Mouse (Mus musculus): ENCODE results near the gene Nudt9. TPM values are rescaled to one million over a fixed set of nuclear protein-coding genes. Genes with fewer than 3 reads are reported as not detected.
"Not testable (repeated sequence)": the region's sequence is repeated elsewhere in the genome, so short reads cannot be mapped to it uniquely, and the experiment has no call there.

Nudt9 gene
- polyA plus RNA-seq, 1 experiment from 2014 or later: 67.0 TPM

DNA sequence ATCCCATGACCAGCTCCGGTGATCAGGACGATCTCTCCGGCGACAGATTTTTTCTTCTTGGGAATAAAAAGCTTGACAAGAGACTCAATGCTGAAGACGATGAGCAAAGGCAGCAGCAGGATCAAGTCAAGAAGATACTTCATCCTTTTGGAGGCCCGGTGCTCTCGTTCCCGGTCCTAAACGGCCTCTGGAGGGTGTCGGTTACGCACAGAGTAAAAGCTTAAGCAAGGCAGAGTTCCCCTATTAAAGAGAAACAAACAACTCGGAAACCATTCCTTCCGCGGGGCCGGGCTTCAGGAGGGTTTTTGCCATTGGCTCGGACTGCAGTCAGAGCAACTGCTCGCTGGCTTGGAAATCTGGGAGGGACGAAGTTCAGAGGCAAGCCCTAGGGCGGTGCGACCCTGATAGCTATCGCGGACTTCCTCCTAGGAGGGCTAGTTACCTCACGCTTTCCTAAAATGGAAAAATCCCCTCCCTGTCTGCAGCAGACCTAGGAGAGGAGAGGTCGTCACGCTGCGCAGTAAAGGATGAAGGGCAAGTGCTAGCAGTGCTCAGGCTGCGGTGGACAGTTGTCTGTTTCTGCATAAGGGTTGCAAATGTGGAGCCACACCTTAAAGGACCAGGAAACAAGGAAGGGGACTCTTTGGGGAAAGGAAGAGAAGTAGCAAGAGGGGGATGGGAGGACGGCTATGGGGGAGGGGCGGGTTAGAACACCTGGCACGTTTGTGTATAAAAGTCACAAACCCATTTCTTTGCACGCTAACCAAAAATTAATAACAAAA lies 24.3 kb upstream of the Nudt9 start, which contains the start of gene Hsd17b11:
Gene Hsd17b11 (minus strand): TSS at position 323 of the 782 bp plus-strand sequence.
- peak within 1 kb of the TSS; percentile 73 for H3K9ac ChIP-seq
- H3K4me1 ChIP-seq (replicated peaks): peaks cover 19% of the 10 kb centered on the region
- peak within 1 kb of the TSS; percentile 52 for H3K4me3 ChIP-seq
- 2% methylated on average over 31 of the region's 31 CpGs for WGBS
- no peaks in the 10 kb centered on the region for H3K9me3 ChIP-seq
- peak; percentile 72 for ATAC-seq (ENCODE audit: low FRiP score)
- H3K27me3 ChIP-seq: peaks cover 30% of the 10 kb centered on the region
- H3K4me2 ChIP-seq: peak within 1 kb of the TSS; percentile 85
- no peak within 1 kb of the TSS for H3K27ac ChIP-seq
- H3K36me3 ChIP-seq: no peaks in the 10 kb centered on the region; the same call in 1 of the 2 replicates

DNA sequence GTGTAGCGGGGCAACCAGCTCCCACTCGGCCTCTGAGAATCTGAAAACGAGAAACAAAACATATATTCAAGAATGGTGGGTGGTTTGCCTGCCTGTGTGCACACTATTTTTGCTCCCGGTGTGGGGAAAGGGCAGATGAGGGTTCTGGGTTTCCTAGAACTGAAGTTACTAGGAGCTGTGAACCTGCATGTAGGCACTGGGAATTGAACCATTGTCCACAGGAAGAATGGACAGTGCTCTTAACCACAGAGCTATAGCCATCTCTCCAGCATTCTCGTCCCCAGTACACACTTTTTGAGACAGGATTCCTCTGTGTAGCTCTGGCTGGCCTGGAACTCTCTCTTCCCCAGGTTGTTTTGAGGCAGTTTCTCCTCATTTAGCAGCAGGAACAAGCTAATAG lies 23.5 kb upstream of the Nudt9 start:
- ATAC-seq (ENCODE audit: low FRiP score): no peak
- H3K4me3 ChIP-seq: peak overlapping the region; percentile 52
- 28% methylated on average over 5 of the region's 5 CpGs for WGBS
- H3K27me3 ChIP-seq: peaks cover 30% of the 10 kb centered on the region
- H3K9ac ChIP-seq: peak overlapping the region; percentile 73
- no peak overlapping the region for H3K27ac ChIP-seq
- no peaks in the 10 kb centered on the region; the same call in 1 of the 2 replicates for H3K36me3 ChIP-seq
- H3K4me2 ChIP-seq: peak overlapping the region; percentile 85
- no peaks in the 10 kb centered on the region for H3K9me3 ChIP-seq
- H3K4me1 ChIP-seq (replicated peaks): peaks cover 19% of the 10 kb centered on the region

DNA sequence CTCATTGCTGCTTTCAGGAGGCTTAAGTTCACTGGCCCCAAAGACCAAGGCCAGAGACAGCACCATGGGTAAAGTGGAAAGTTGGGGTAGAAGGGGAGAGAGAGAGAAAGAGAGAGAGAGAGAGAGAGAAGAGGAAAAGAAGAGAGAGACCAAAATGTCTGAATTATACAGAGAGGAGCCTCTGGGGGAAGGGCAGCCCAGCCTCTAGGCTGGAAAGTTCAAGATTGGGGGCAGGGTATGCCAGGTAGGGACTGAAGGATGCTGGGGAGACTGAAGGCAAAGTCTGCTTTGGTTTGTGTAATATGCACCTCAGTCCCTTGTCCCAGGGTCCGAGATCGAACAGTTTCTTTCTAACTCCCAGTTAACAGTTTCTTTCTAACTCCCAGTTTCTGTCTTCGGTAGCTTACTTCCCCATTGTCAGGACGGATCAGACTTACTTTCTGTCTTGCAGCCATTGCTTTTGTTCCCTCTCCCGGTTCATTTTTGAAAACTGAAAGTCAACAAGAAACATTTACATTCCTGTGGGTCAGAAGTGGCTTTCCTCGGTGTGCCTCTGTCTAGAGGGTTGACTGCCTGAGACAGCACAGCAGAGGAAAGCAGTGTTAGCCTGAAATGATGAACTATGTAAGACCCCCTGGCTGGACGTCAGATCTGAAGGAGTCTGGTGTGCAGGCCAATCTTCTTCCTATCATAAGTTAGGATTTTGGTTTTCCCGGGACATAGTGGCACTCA lies 22.7 kb upstream of the Nudt9 start:
- Histone ChIP-seq H3K9me3 (no peaks in the 10 kb centered on the region), H3K4me2 (no peak overlapping the region), H3K36me3 (no peaks in the 10 kb centered on the region), H3K4me3 (no peak overlapping the region), H3K9ac (no peak overlapping the region), H3K27me3 (peaks cover 30% of the 10 kb centered on the region), H3K27ac (no peak overlapping the region), H3K4me1 (replicated peaks) (peaks cover 19% of the 10 kb centered on the region)
- ATAC-seq (ENCODE audit: low FRiP score): no peak
- WGBS: 75% methylated on average over 8 of the region's 8 CpGs

GRCm38 (mm10) chr5:104024193-104024592 lies 21.9 kb upstream of the Nudt9 start:
- not testable (repeated sequence) for H3K27ac ChIP-seq; H3K36me3 ChIP-seq; H3K9ac ChIP-seq; ATAC-seq (ENCODE audit: low FRiP score); H3K4me2 ChIP-seq; H3K4me3 ChIP-seq; H3K9me3 ChIP-seq
- Histone ChIP-seq H3K4me1 (replicated peaks) (peaks cover 19% of the 10 kb centered on the region), H3K27me3 (peaks cover 30% of the 10 kb centered on the region)
- whole genome bisulfite sequencing: 87% methylated on average over 5 of the region's 5 CpGs

GRCm38 (mm10) chr5:104024762-104025161 lies 21.3 kb upstream of the Nudt9 start:
- no peak for ATAC-seq (ENCODE audit: low FRiP score)
- Histone ChIP-seq H3K27me3 (peaks cover 30% of the 10 kb centered on the region), H3K27ac (no peak overlapping the region), H3K4me3 (no peak overlapping the region), H3K36me3 (no peaks in the 10 kb centered on the region), H3K4me2 (no peak overlapping the region), H3K9ac (no peak overlapping the region), H3K9me3 (no peaks in the 10 kb centered on the region), H3K4me1 (replicated peaks) (peaks cover 19% of the 10 kb centered on the region)
- WGBS: 71% methylated on average over 11 of the region's 11 CpGs

GRCm38 (mm10) chr5:104025245-104025854 lies 20.8 kb upstream of the Nudt9 start:
- no peak for ATAC-seq (ENCODE audit: low FRiP score)
- Histone ChIP-seq H3K4me2 (no peak overlapping the region), H3K27me3 (peaks cover 30% of the 10 kb centered on the region), H3K27ac (no peak overlapping the region), H3K9me3 (no peaks in the 10 kb centered on the region), H3K36me3 (no peaks in the 10 kb centered on the region), H3K4me1 (replicated peaks) (peaks cover 19% of the 10 kb centered on the region), H3K9ac (no peak overlapping the region), H3K4me3 (no peak overlapping the region)
- WGBS: 48% methylated on average over 17 of the region's 17 CpGs

- Histone ChIP-seq H3K9me3 (no peaks in the 10 kb centered on the region), H3K4me1 (replicated peaks) (no peaks in the 10 kb centered on the region), H3K27ac (no peak overlapping the region), H3K4me2 (no peak overlapping the region), H3K4me3 (no peak overlapping the region), H3K27me3 (no peaks in the 10 kb centered on the region), H3K9ac (no peak overlapping the region), H3K36me3 (no peaks in the 10 kb centered on the region)
- WGBS: 87% methylated on average over 2 of the region's 2 CpGs
- no peak for ATAC-seq (ENCODE audit: low FRiP score)
Observed at GRCm38 (mm10) chr5:104032434-104033097, 13.5 kb upstream of the Nudt9 start.

- ATAC-seq (ENCODE audit: low FRiP score): no peak
- no peak overlapping the region for H3K4me3 ChIP-seq
- H3K9me3 ChIP-seq: no peaks in the 10 kb centered on the region
- H3K36me3 ChIP-seq: no peaks in the 10 kb centered on the region
- no peak overlapping the region for H3K9ac ChIP-seq
- no peaks in the 10 kb centered on the region for H3K4me1 ChIP-seq (replicated peaks)
- H3K27me3 ChIP-seq: no peaks in the 10 kb centered on the region
- H3K27ac ChIP-seq: no peak overlapping the region
- H3K4me2 ChIP-seq: no peak overlapping the region
Observed at GRCm38 (mm10) chr5:104035066-104035465, 11.0 kb upstream of the Nudt9 start.

- Histone ChIP-seq H3K27ac (no peak overlapping the region), H3K4me3 (no peak overlapping the region), H3K4me2 (no peak overlapping the region), H3K27me3 (no peaks in the 10 kb centered on the region), H3K36me3 (no peaks in the 10 kb centered on the region), H3K9me3 (no peaks in the 10 kb centered on the region), H3K4me1 (replicated peaks) (no peaks in the 10 kb centered on the region), H3K9ac (no peak overlapping the region)
- WGBS: 74% methylated on average over 1 of the region's 1 CpGs
- no peak for ATAC-seq (ENCODE audit: low FRiP score)
Observed at GRCm38 (mm10) chr5:104035824-104036223, 10.3 kb upstream of the Nudt9 start.

GRCm38 (mm10) chr5:104036686-104037085 lies 9.4 kb upstream of the Nudt9 start:
- Histone ChIP-seq H3K4me2 (no peak overlapping the region), H3K4me3 (no peak overlapping the region), H3K4me1 (replicated peaks) (no peaks in the 10 kb centered on the region), H3K27me3 (no peaks in the 10 kb centered on the region), H3K9ac (no peak overlapping the region), H3K36me3 (no peaks in the 10 kb centered on the region), H3K27ac (no peak overlapping the region), H3K9me3 (no peaks in the 10 kb centered on the region)
- ATAC-seq (ENCODE audit: low FRiP score): no peak
- 90% methylated on average over 1 of the region's 1 CpGs for WGBS

GRCm38 (mm10) chr5:104039154-104039932 lies 6.8 kb upstream of the Nudt9 start:
- ATAC-seq (ENCODE audit: low FRiP score): 0 out of 2 replicates have a peak, but pooled peaks have one; percentile 39
- no peaks in the 10 kb centered on the region for H3K9me3 ChIP-seq
- H3K27ac ChIP-seq: no peak overlapping the region
- H3K4me3 ChIP-seq: no peak overlapping the region
- H3K36me3 ChIP-seq: no peaks in the 10 kb centered on the region
- no peak overlapping the region for H3K9ac ChIP-seq
- H3K4me1 ChIP-seq (replicated peaks): no peaks in the 10 kb centered on the region
- H3K27me3 ChIP-seq: no peaks in the 10 kb centered on the region
- 68% methylated on average over 6 of the region's 6 CpGs for WGBS
- no peak overlapping the region for H3K4me2 ChIP-seq
